14 mouse cellular contexts compared by ENCODE assay signal in the genomic region with DNA sequence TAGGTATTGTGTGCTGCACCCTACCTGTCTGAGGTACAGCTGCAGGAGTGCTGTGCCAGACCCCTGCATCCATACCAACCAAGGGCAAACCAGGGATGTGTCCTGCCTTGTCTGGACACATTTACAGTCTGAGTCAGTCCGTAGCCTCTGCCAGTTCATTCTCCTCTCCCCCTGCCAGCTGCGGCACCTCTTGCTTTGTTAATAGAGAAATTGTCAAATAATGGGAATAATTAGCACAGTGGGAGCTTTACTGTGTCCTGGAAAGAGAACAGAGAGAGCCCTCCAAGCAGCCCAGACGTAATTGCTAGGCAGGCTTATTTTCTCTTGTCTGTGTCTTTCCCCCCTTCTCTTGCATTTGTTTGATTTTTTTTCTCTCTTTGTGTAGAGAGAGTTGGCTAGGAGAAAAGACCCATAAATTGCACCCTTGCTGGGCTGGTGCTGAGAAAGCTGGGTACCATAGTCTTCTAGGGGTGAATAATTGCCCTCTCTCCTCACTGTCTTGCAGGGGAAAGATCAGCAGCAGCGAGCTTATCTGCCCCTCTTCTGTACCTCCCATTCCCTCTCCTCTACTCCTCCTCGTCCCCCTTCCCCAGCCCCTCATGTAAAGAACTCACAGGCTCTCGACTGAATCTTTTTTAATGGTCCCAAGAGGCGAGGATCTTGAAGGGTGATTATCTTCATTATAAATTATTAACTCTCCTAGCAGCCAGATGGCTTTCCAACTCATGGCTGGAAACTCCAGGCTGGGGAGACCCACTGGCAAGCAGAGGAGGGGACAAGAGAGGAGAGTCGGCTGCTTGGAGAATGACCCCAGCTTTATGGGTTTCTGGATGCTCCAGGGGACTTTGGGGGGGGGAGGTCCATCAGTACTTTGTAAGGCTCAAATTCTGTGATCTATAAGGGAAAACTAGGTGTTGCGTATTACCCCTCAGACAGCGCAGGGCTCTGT.
DNase-seq lines count a peak whose midpoint lies in the region; ATAC-seq lines count a peak whose summit lies in the region.
"Had no signal": no experiment of that assay in that cellular context is flagged by ENCODE, and none has a peak within 500 bp of the region (broad histone marks: within the 10 kb centered on the region; RNA-seq: fewer than 3 reads in every experiment).

No protein-coding gene starts in this region.

- 46% methylated on average over 10 of the region's 10 CpGs for WGBS in limb, embryonic 13.5 days
- 62% methylated on average over 10 of the region's 10 CpGs for WGBS in limb, embryonic 10.5 days
- WGBS in forebrain, embryonic 14.5 days: 22% methylated on average over 10 of the region's 10 CpGs
- WGBS in neural tube, embryonic 15.5 days: 21% methylated on average over 10 of the region's 10 CpGs

- no peaks in the 10 kb centered on the region for H3K9me3 ChIP-seq in limb, embryonic 13.5 days
- no peaks in the 10 kb centered on the region for H3K9me3 ChIP-seq in limb, embryonic 10.5 days (replicated peaks)
- H3K9me3 ChIP-seq in forebrain, embryonic 14.5 days (replicated peaks; ENCODE audit: control insufficient read depth, low read length): no peaks in the 10 kb centered on the region
- no peaks in the 10 kb centered on the region for H3K9me3 ChIP-seq in neural tube, embryonic 15.5 days (replicated peaks)
- H3K9me3 ChIP-seq: heart, embryonic 13.5 days; liver, embryonic 12.5 days had no signal

- H3K27me3 ChIP-seq in limb, embryonic 13.5 days: no peaks in the 10 kb centered on the region
- no peaks in the 10 kb centered on the region for H3K27me3 ChIP-seq in limb, embryonic 10.5 days (ENCODE audit: low read depth, poor library complexity, severe bottlenecking)
- no peaks in the 10 kb centered on the region for H3K27me3 ChIP-seq in forebrain, embryonic 14.5 days (replicated peaks; ENCODE audit: control insufficient read depth, insufficient read depth, low read length)
- no peaks in the 10 kb centered on the region for H3K27me3 ChIP-seq in neural tube, embryonic 15.5 days (replicated peaks)
- H3K27me3 ChIP-seq: heart, embryonic 13.5 days; liver, embryonic 12.5 days had no signal

- H3K4me3 ChIP-seq in limb, embryonic 13.5 days: no peak overlapping the region
- no peak overlapping the region for H3K4me3 ChIP-seq in limb, embryonic 10.5 days
- no peak overlapping the region for H3K4me3 ChIP-seq in forebrain, embryonic 14.5 days (ENCODE audit: low read depth, low read length)
- H3K4me3 ChIP-seq in neural tube, embryonic 15.5 days (replicated peaks): no peak overlapping the region
- H3K4me3 ChIP-seq: gastrocnemius, adult 2 months; heart, embryonic 13.5 days; liver, embryonic 12.5 days had no signal

- H3K27ac ChIP-seq in limb, embryonic 13.5 days: no peak overlapping the region
- no peak overlapping the region for H3K27ac ChIP-seq in limb, embryonic 10.5 days
- H3K27ac ChIP-seq in forebrain, embryonic 14.5 days (ENCODE audit: low read depth, low read length): peak overlapping the region; percentile 90
- H3K27ac ChIP-seq in neural tube, embryonic 15.5 days (replicated peaks): peak overlapping the region; percentile 45
- H3K27ac ChIP-seq: gastrocnemius, adult 2 months; heart, embryonic 13.5 days; liver, embryonic 12.5 days had no signal

- peak; percentile 40; the same call in 1 of the 2 replicates for ATAC-seq in limb, embryonic 13.5 days (ENCODE audit: low FRiP score, low read depth)
- ATAC-seq in forebrain, embryonic 14.5 days: peak; percentile 90
- peak; percentile 66 for ATAC-seq in neural tube, embryonic 15.5 days (ENCODE audit: low FRiP score)
- ATAC-seq: liver, embryonic 12.5 days had no signal

- H3K4me1 ChIP-seq in limb, embryonic 13.5 days: no peaks in the 10 kb centered on the region
- no peaks in the 10 kb centered on the region for H3K4me1 ChIP-seq in limb, embryonic 10.5 days
- peaks cover 12% of the 10 kb centered on the region; the same call in 1 of the 2 replicates for H3K4me1 ChIP-seq in forebrain, embryonic 14.5 days (ENCODE audit: control insufficient read depth, insufficient read depth, low read length)
- H3K4me1 ChIP-seq in neural tube, embryonic 15.5 days: peaks cover 17% of the 10 kb centered on the region
- H3K4me1 ChIP-seq: heart, embryonic 13.5 days; liver, embryonic 12.5 days had no signal

- no peak overlapping the region for H3K9ac ChIP-seq in limb, embryonic 13.5 days
- no peak overlapping the region for H3K9ac ChIP-seq in forebrain, embryonic 14.5 days (ENCODE audit: low read length)
- no peak overlapping the region for H3K9ac ChIP-seq in neural tube, embryonic 15.5 days (replicated peaks)
- H3K9ac ChIP-seq: heart, embryonic 13.5 days; liver, embryonic 12.5 days had no signal

- H3K36me3 ChIP-seq in limb, embryonic 13.5 days: no peaks in the 10 kb centered on the region
- no peaks in the 10 kb centered on the region for H3K36me3 ChIP-seq in limb, embryonic 10.5 days
- no peaks in the 10 kb centered on the region for H3K36me3 ChIP-seq in forebrain, embryonic 14.5 days (ENCODE audit: control insufficient read depth, insufficient read depth, low read length)
- H3K36me3 ChIP-seq in neural tube, embryonic 15.5 days: no peaks in the 10 kb centered on the region
- H3K36me3 ChIP-seq: heart, embryonic 13.5 days; liver, embryonic 12.5 days had no signal

- DNase-seq in limb, embryonic 10.5 days (ENCODE audit: low spot score): no peak
- peak; percentile 88 for DNase-seq in forebrain, embryonic 14.5 days (ENCODE audit: low spot score)
- peak; percentile 44 for DNase-seq in mesoderm, embryonic 11.5 days (ENCODE audit: low read depth, low spot score)
- no peak for DNase-seq in right cerebral cortex, postnatal 10 days (ENCODE audit: low spot score in 2 of 2)
- no peak for DNase-seq in frontal cortex, adult 2 months (ENCODE audit: extremely low spot score in 1 of 2, low spot score in 1 of 2)
- DNase-seq in cerebellum, postnatal 10 days: no peak
- DNase-seq: adrenal gland, adult 2 months; gastrocnemius, adult 2 months; lung, postnatal 14 days; right cerebral cortex, postnatal 25 days had no signal

- no peak overlapping the region for H3K4me2 ChIP-seq in limb, embryonic 13.5 days (replicated peaks)
- H3K4me2 ChIP-seq in forebrain, embryonic 14.5 days (ENCODE audit: low read length): peak overlapping the region; percentile 10; the same call in 1 of the 2 replicates
- no peak overlapping the region for H3K4me2 ChIP-seq in neural tube, embryonic 15.5 days
- H3K4me2 ChIP-seq: heart, embryonic 13.5 days; liver, embryonic 12.5 days had no signal

Comparison
In these comparisons a context has a peak if more than half of its experiments do, and no peak if none do; other contexts are left out.
1. ATAC-seq: peak in every context shown above with its lines; median percentile 90 in forebrain, embryonic 14.5 days; 66 in neural tube, embryonic 15.5 days; 40 in limb, embryonic 13.5 days.
2. H3K27ac ChIP-seq: peak in forebrain, embryonic 14.5 days (single experiment) and neural tube, embryonic 15.5 days (single experiment); none in limb, embryonic 13.5 days (single experiment) and limb, embryonic 10.5 days (single experiment).
3. DNase-seq: peak in forebrain, embryonic 14.5 days (single experiment) and mesoderm, embryonic 11.5 days (single experiment); none in limb, embryonic 10.5 days (single experiment), right cerebral cortex, postnatal 10 days (0 of 2), frontal cortex, adult 2 months (0 of 2) and cerebellum, postnatal 10 days (0 of 2).